Mouse (Mus musculus) liver, embryonic 14.5 days (tissue): ENCODE measurements around the gene Strn4. TPM values are rescaled to one million over a fixed set of nuclear protein-coding genes. Genes with fewer than 3 reads are reported as not detected.
A peak's percentile ranks its signal among the peaks of the same experiment; 100 is the strongest.

ENCODE experiments used
- ATAC-seq: fragments of 200-750 bp; cut with Nextera tagmentation; 2 replicates; pipeline ENCODE4 v1.8.0; 2017; ENCODE audit warnings: moderate number of reproducible peaks, mild to moderate bottlenecking, moderate library complexity; ENCODE audit not compliant: insufficient read depth
- DNase-seq, 3 experiments: peaks; one replicate each; pipeline ENCODE4 v3.0.0-alpha.2; 2012 to 2013; ENCODE audit warnings: low read depth in 3 of 3, low spot score in 3 of 3
- H3K27ac ChIP-seq: fragments of 300-500 bp; sonication (generic); 2 replicates; pipeline ENCODE4 v1.5.1; 2014; ENCODE audit warnings: moderate library complexity, mild to moderate bottlenecking, control low read depth, inconsistent platforms
- H3K27me3 ChIP-seq: fragments of 300-500 bp; sonication (generic); 2 replicates; pipeline ENCODE4 v1.6.1; 2014; ENCODE audit warnings: mild to moderate bottlenecking, low read length, moderate library complexity; ENCODE audit not compliant: control insufficient read depth, insufficient read depth
- H3K36me3 ChIP-seq: fragments of 300-500 bp; sonication (generic); replicated peaks from 2 replicates; pipeline ENCODE4 v1.6.1; 2014; ENCODE audit warnings: low read depth; ENCODE audit not compliant: control insufficient read depth, insufficient read depth
- H3K4me1 ChIP-seq, 2 experiments: fragments of 200-500 bp in 1 of 2; fragments of 300-500 bp in 1 of 2; sonication (generic) in 1 of 2; replicated peaks; 2 replicates each; pipeline ENCODE4 v1.6.1; 2012 to 2014; ENCODE audit warnings: antibody characterized with exemption in 1 of 2, inconsistent platforms in 1 of 2, low read length in 1 of 2; ENCODE audit not compliant: control insufficient read depth in 2 of 2, insufficient read depth in 2 of 2
- H3K4me2 ChIP-seq: fragments of 300-500 bp; sonication (generic); 2 replicates; pipeline ENCODE4 v1.6.1; 2014; ENCODE audit warnings: low read depth, mild to moderate bottlenecking, control low read depth, moderate library complexity
- H3K4me3 ChIP-seq, 2 experiments: fragments of 200-500 bp in 1 of 2; fragments of 300-500 bp in 1 of 2; sonication (generic) in 1 of 2; 2 replicates each; pipeline ENCODE4 v1.5.1; 2012 to 2014; ENCODE audit warnings: low read depth in 2 of 2, low read length in 2 of 2, mild to moderate bottlenecking in 2 of 2, control low read depth in 1 of 2, inconsistent platforms in 1 of 2, moderate library complexity in 1 of 2; ENCODE audit not compliant: insufficient read depth in 1 of 2
- H3K9ac ChIP-seq: fragments of 300-500 bp; sonication (generic); replicated peaks from 2 replicates; pipeline ENCODE4 v1.6.1; 2014; ENCODE audit warnings: mild to moderate bottlenecking, control low read depth, moderate library complexity
- H3K9me3 ChIP-seq: fragments of 300-500 bp; sonication (generic); 2 replicates; pipeline ENCODE4 v1.6.1; 2016; ENCODE audit warnings: low read length, mixed read lengths; ENCODE audit not compliant: control insufficient read depth
- CTCF ChIP-seq: IDR thresholded peaks from 2 replicates; pipeline ENCODE4 v1.5.1; 2016; ENCODE audit warnings: antibody characterized with exemption, low read depth, control low read depth
- EP300 ChIP-seq: IDR thresholded peaks from 2 replicates; pipeline ENCODE4 v1.6.1; 2016; ENCODE audit warnings: antibody characterized with exemption, low read depth
- WGBS: fragments of 180-500 bp; shearing (Covaris S2); extraction: QIAGEN DNeasy Blood & Tissue Kit; methylation state at CpG from one replicate; pipeline ENCODE4 v1.1.7; 2014; ENCODE audit not compliant: insufficient replicate concordance; 5-methylcytosine and 5-hydroxymethylcytosine counted together
- polyA plus RNA-seq, 2 experiments: library from polyadenylated mRNA; depleted of rRNA in 1 of 2; stranded (reverse) in 1 of 2; unstranded in 1 of 2; fragments of >200 nt; fragmentation: Nextera tagmentation in 1 of 2; extraction: Ambion mirVana in 1 of 2; gene quantifications; 2 replicates each; pipeline versions ENCODE4 v1.2.1 to v1.2.3; 2012 to 2014

Gene Strn4
- polyA plus RNA-seq, 2 experiments, result 27.2 to 43.0 TPM

DNA sequence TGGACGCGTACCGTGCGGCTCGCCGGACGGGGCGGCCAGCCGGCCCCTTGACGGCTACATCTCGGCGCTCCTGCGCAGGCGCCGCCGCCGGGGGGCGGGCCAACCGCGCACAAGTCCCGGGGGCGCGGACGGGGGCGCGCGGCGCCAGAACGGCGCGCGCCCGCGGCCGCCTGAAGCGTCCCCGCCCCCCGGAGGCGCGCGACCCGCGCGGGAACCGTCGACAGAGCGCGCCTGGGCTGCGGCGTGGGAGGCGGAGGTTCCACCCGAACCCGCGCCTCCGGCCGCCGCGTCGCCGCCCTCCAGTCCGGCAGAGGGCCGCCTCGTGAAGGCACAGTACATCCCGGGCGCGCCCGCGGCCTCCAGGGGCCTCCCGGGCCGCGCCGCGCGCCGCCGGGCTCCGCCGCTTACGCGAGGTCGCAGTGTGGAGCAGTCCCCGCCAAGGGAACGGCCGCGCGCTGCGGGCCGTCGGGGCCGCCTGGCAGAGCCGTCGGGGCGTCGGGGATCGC lies 69.6 kb downstream of the Strn4 start:
- no peak for DNase-seq
- Histone ChIP-seq H3K9ac (no peak overlapping the region), H3K27ac (no peak overlapping the region), H3K4me2 (peak overlapping the region; percentile 4; the same call in 1 of the 2 replicates), H3K9me3 (peaks cover 2% of the 10 kb centered on the region), H3K27me3 (peaks cover 37% of the 10 kb centered on the region), H3K4me1 (no peaks in the 10 kb centered on the region), H3K36me3 (no peaks in the 10 kb centered on the region), H3K4me3 (peak overlapping the region in 1 of 2 experiments; percentile 17; a peak in 2 of 4 replicates)
- 9% methylated on average over 79 of the region's 95 CpGs for WGBS
- ATAC-seq, result no peak
- TF ChIP-seq EP300, result no peak
- TF ChIP-seq CTCF, result no peak

DNA sequence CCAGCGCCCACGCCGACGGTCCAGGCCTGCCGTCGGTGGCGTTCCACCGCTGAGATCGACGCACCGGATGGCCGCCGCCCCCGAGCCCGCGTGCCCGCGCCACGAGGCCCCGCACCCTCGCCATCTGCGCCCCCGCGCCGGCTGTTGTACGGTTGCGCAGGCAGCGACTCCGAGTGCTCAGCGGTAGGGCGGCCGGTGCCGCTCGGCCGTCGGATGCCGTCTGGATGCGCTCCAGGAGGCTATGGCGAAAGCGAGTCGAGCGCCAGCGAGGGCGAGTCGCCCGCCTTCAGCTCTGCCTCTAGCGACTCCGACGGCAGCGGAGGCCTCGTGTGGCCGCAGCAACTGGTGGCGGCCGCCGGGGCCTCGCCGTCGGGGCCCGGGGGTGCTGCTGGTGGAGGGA lies 70.2 kb downstream of the Strn4 start:
- WGBS, result 37% methylated on average over 59 of the region's 59 CpGs
- peaks cover 2% of the 10 kb centered on the region for H3K9me3 ChIP-seq
- H3K4me1 ChIP-seq, result no peaks in the 10 kb centered on the region
- H3K4me2 ChIP-seq, result no peak overlapping the region
- no peak overlapping the region for H3K4me3 ChIP-seq
- ATAC-seq (no peak), DNase-seq (no peak)
- H3K27me3 ChIP-seq, result peaks cover 43% of the 10 kb centered on the region
- H3K9ac ChIP-seq, result no peak overlapping the region
- no peaks in the 10 kb centered on the region for H3K36me3 ChIP-seq
- TF ChIP-seq CTCF, result no peak
- TF ChIP-seq EP300, result no peak
- no peak overlapping the region for H3K27ac ChIP-seq

Other genes with a start within 250 kb of the Strn4 start
- gene Arhgap35, start 200.9 kb upstream of the Strn4 start, polyA plus RNA-seq (2012; rRNA removed), result 2.1 and 2.3 TPM in 2 replicates
- gene Arhgap35, start 200.9 kb upstream of the Strn4 start, polyA plus RNA-seq (2014; fragmentation: Nextera tagmentation; extraction: Ambion mirVana), result 2.0 and 2.2 TPM in 2 replicates
- not detected in 2 replicates for gene Ceacam15, start 140.2 kb upstream of the Strn4 start, polyA plus RNA-seq (2012; rRNA removed)
- gene Ceacam15, start 140.2 kb upstream of the Strn4 start, polyA plus RNA-seq (2014; fragmentation: Nextera tagmentation; extraction: Ambion mirVana), result not detected in 2 replicates
- gene Ceacam9, start 94.0 kb upstream of the Strn4 start, polyA plus RNA-seq (2012; rRNA removed), result not detected in 2 replicates
- gene Ceacam9, start 94.0 kb upstream of the Strn4 start, polyA plus RNA-seq (2014; fragmentation: Nextera tagmentation; extraction: Ambion mirVana), result not detected in 2 replicates
- gene Ap2s1, start 77.5 kb upstream of the Strn4 start, polyA plus RNA-seq (2012; rRNA removed), result 165 and 175 TPM in 2 replicates
- gene Ap2s1, start 77.5 kb upstream of the Strn4 start, polyA plus RNA-seq (2014; fragmentation: Nextera tagmentation; extraction: Ambion mirVana), result 176 and 198 TPM in 2 replicates
- 157 and 160 TPM in 2 replicates for gene Slc1a5, start 34.5 kb upstream of the Strn4 start, polyA plus RNA-seq (2012; rRNA removed)
- 61.7 and 67.3 TPM in 2 replicates for gene Slc1a5, start 34.5 kb upstream of the Strn4 start, polyA plus RNA-seq (2014; fragmentation: Nextera tagmentation; extraction: Ambion mirVana)
- gene Fkrp, start 843 bp downstream of the Strn4 start, polyA plus RNA-seq (2012; rRNA removed), result 5.6 and 6.6 TPM in 2 replicates
- gene Fkrp, start 843 bp downstream of the Strn4 start, polyA plus RNA-seq (2014; fragmentation: Nextera tagmentation; extraction: Ambion mirVana), result 7.2 and 8.9 TPM in 2 replicates
- 2.5 and 3.2 TPM in 2 replicates for gene Prkd2, start 27.0 kb downstream of the Strn4 start, polyA plus RNA-seq (2012; rRNA removed)
- 1.8 and 2.2 TPM in 2 replicates for gene Prkd2, start 27.0 kb downstream of the Strn4 start, polyA plus RNA-seq (2014; fragmentation: Nextera tagmentation; extraction: Ambion mirVana)
- gene Dact3, start 59.4 kb downstream of the Strn4 start, polyA plus RNA-seq (2012; rRNA removed), result 0.68 and 0.92 TPM in 2 replicates
- 0.09 and 0.14 TPM in 2 replicates for gene Dact3, start 59.4 kb downstream of the Strn4 start, polyA plus RNA-seq (2014; fragmentation: Nextera tagmentation; extraction: Ambion mirVana)
- gene Gng8, start 75.9 kb downstream of the Strn4 start, polyA plus RNA-seq (2012; rRNA removed), result 0.44 and 0.47 TPM in 2 replicates
- gene Gng8, start 75.9 kb downstream of the Strn4 start, polyA plus RNA-seq (2014; fragmentation: Nextera tagmentation; extraction: Ambion mirVana), result not detected in 2 replicates
- gene Ptgir, start 90.6 kb downstream of the Strn4 start, polyA plus RNA-seq (2012; rRNA removed), result 0.84 and 0.87 TPM in 2 replicates
- gene Ptgir, start 90.6 kb downstream of the Strn4 start, polyA plus RNA-seq (2014; fragmentation: Nextera tagmentation; extraction: Ambion mirVana), result 0.88 and 1.2 TPM in 2 replicates
- gene Calm3, start 108.2 kb downstream of the Strn4 start, polyA plus RNA-seq (2012; rRNA removed), result 72.2 and 90.3 TPM in 2 replicates
- gene Calm3, start 108.2 kb downstream of the Strn4 start, polyA plus RNA-seq (2014; fragmentation: Nextera tagmentation; extraction: Ambion mirVana), result 115 and 122 TPM in 2 replicates
- 0.04 and 0.08 TPM in 2 replicates for gene Pnmal2, start 128.8 kb downstream of the Strn4 start, polyA plus RNA-seq (2012; rRNA removed)
- gene Pnmal2, start 128.8 kb downstream of the Strn4 start, polyA plus RNA-seq (2014; fragmentation: Nextera tagmentation; extraction: Ambion mirVana), result 0.08 and 0.14 TPM in 2 replicates
- gene Pnmal1, start 143.8 kb downstream of the Strn4 start, polyA plus RNA-seq (2012; rRNA removed), result 0.01 and 0.03 TPM in 2 replicates
- gene Pnmal1, start 143.8 kb downstream of the Strn4 start, polyA plus RNA-seq (2014; fragmentation: Nextera tagmentation; extraction: Ambion mirVana), result 0.03 TPM in 1 of 2 replicates, not detected in the other
- gene Gm42372, start 167.2 kb downstream of the Strn4 start, polyA plus RNA-seq (2012; rRNA removed), result 0.01 and 0.02 TPM in 2 replicates
- gene Gm42372, start 167.2 kb downstream of the Strn4 start, polyA plus RNA-seq (2014; fragmentation: Nextera tagmentation; extraction: Ambion mirVana), result 0.03 and 0.04 TPM in 2 replicates
- 2.0 and 2.7 TPM in 2 replicates for gene Ccdc8, start 176.8 kb downstream of the Strn4 start, polyA plus RNA-seq (2012; rRNA removed)
- 1.5 and 2.3 TPM in 2 replicates for gene Ccdc8, start 176.8 kb downstream of the Strn4 start, polyA plus RNA-seq (2014; fragmentation: Nextera tagmentation; extraction: Ambion mirVana)
- 61.7 and 68.3 TPM in 2 replicates for gene Ppp5c, start 212.0 kb downstream of the Strn4 start, polyA plus RNA-seq (2012; rRNA removed)
- gene Ppp5c, start 212.0 kb downstream of the Strn4 start, polyA plus RNA-seq (2014; fragmentation: Nextera tagmentation; extraction: Ambion mirVana), result 38.5 and 42.8 TPM in 2 replicates
- 9.8 and 12.2 TPM in 2 replicates for gene Hif3a, start 246.5 kb downstream of the Strn4 start, polyA plus RNA-seq (2012; rRNA removed)
- gene Hif3a, start 246.5 kb downstream of the Strn4 start, polyA plus RNA-seq (2014; fragmentation: Nextera tagmentation; extraction: Ambion mirVana), result 22.8 and 23.9 TPM in 2 replicates